Mouse (Mus musculus) hindbrain, postnatal 0 days (tissue): ENCODE measurements around the gene Rgl2. TPM values are rescaled to one million over a fixed set of nuclear protein-coding genes. Genes with fewer than 3 reads are reported as not detected.
"Not testable (repeated sequence)": the region's sequence is repeated elsewhere in the genome, so short reads cannot be mapped to it uniquely, and the experiment has no call there.

Experiments
- ATAC-seq: fragments of 200-750 bp; cut with Nextera tagmentation; 2 replicates; pipeline ENCODE4 v1.8.0; 2017; ENCODE audit warnings: mild to moderate bottlenecking, moderate TSS enrichment, moderate library complexity
- DNase-seq: peaks from one replicate; pipeline ENCODE4 v3.0.0-alpha.2; 2015; ENCODE audit warnings: low spot score
- H3K27ac ChIP-seq: fragments of 300-500 bp; sonication (generic); 2 replicates; pipeline ENCODE4 v1.5.1; 2014; ENCODE audit warnings: mild to moderate bottlenecking
- H3K27me3 ChIP-seq: fragments of 300-500 bp; sonication (generic); 2 replicates; pipeline ENCODE4 v1.6.1; 2014; ENCODE audit warnings: low read length, mixed read lengths; ENCODE audit not compliant: insufficient read depth
- H3K36me3 ChIP-seq: fragments of 300-500 bp; sonication (generic); 2 replicates; pipeline ENCODE4 v1.6.1; 2014; ENCODE audit warnings: low read length, mixed read lengths; ENCODE audit not compliant: insufficient read depth
- H3K4me1 ChIP-seq: fragments of 300-500 bp; sonication (generic); 2 replicates; pipeline ENCODE4 v1.6.1; 2014; ENCODE audit warnings: antibody characterized with exemption, low read length, mixed read lengths; ENCODE audit not compliant: insufficient read depth
- H3K4me2 ChIP-seq: fragments of 300-500 bp; sonication (generic); 2 replicates; pipeline ENCODE4 v1.6.1; 2014; ENCODE audit warnings: low read depth, mild to moderate bottlenecking, low read length, moderate library complexity, mixed read lengths
- H3K4me3 ChIP-seq: fragments of 300-500 bp; sonication (generic); 2 replicates; pipeline ENCODE4 v1.5.1; 2014; ENCODE audit warnings: low read length
- H3K9ac ChIP-seq: fragments of 300-500 bp; sonication (generic); replicated peaks from 2 replicates; pipeline ENCODE4 v1.6.1; 2014; ENCODE audit warnings: mild to moderate bottlenecking, low read length, moderate library complexity, mixed read lengths
- H3K9me3 ChIP-seq: fragments of 300-500 bp; sonication (generic); 2 replicates; pipeline ENCODE4 v1.6.1; 2016; ENCODE audit warnings: low read length, mixed read lengths
- CTCF ChIP-seq: IDR thresholded peaks from 2 replicates; pipeline ENCODE4 v1.5.1; 2016; ENCODE audit warnings: antibody characterized with exemption, control low read depth, low read depth
- WGBS: fragments of 180-500 bp; shearing (Covaris S2); extraction: QIAGEN DNeasy Blood & Tissue Kit; methylation state at CpG from one replicate; pipeline ENCODE4 v1.1.7; 2014; 5-methylcytosine and 5-hydroxymethylcytosine counted together
- polyA plus RNA-seq: library from polyadenylated mRNA; unstranded; fragments of >200 nt; fragmentation: Nextera tagmentation; extraction: Ambion mirVana; gene quantifications from 2 replicates; pipeline ENCODE4 v1.2.1, GENCODE M21; 2015
- total RNA-seq: library from RNA; depleted of rRNA; stranded (reverse); fragments of >200 nt; gene quantifications from 2 replicates; pipeline ENCODE4 v1.2.3, GENCODE M21; 2014

Rgl2 gene
- total and polyA plus RNA-seq, 2 experiments from 2014 or later, result 36.1 to 116 TPM

GRCm38 (mm10) chr17:33891357-33891756 is 38.0 kb upstream of the Rgl2 start:
- DNase-seq (no peak), ATAC-seq (no peak)
- 64% methylated on average over 2 of the region's 2 CpGs for WGBS
- Histone ChIP-seq H3K4me1 (no peaks in the 10 kb centered on the region), H3K27me3 (no peaks in the 10 kb centered on the region), H3K9ac (no peak overlapping the region), H3K4me2 (no peak overlapping the region), H3K36me3 (no peaks in the 10 kb centered on the region), H3K9me3 (no peaks in the 10 kb centered on the region), H3K4me3 (no peak overlapping the region), H3K27ac (no peak overlapping the region)
- TF ChIP-seq CTCF, result no peak

- not testable (repeated sequence) for H3K4me2 ChIP-seq, H3K9me3 ChIP-seq, H3K27ac ChIP-seq, H3K9ac ChIP-seq, DNase-seq, H3K27me3 ChIP-seq, H3K36me3 ChIP-seq, ATAC-seq, H3K4me1 ChIP-seq, H3K4me3 ChIP-seq
- WGBS, result 66% methylated on average over 6 of the region's 6 CpGs
These were observed 37.5 kb upstream of the Rgl2 start for GRCm38 (mm10) chr17:33891892-33892291.

- ATAC-seq, result no peak
- Histone ChIP-seq H3K4me3 (no peak overlapping the region), H3K9ac (no peak overlapping the region), H3K36me3 (no peaks in the 10 kb centered on the region), H3K27me3 (no peaks in the 10 kb centered on the region), H3K4me1 (no peaks in the 10 kb centered on the region), H3K4me2 (no peak overlapping the region), H3K9me3 (no peaks in the 10 kb centered on the region), H3K27ac (no peak overlapping the region)
- 14% methylated on average over 7 of the region's 7 CpGs for WGBS
- DNase-seq, result no peak
- no peak for TF ChIP-seq CTCF
These were observed 36.9 kb upstream of the Rgl2 start for GRCm38 (mm10) chr17:33892429-33892828.

- not testable (repeated sequence) for ATAC-seq, H3K4me3 ChIP-seq, H3K4me2 ChIP-seq, H3K36me3 ChIP-seq, H3K27me3 ChIP-seq, H3K27ac ChIP-seq, H3K9me3 ChIP-seq, DNase-seq, H3K4me1 ChIP-seq, H3K9ac ChIP-seq
- WGBS, result 74% methylated on average over 4 of the region's 4 CpGs
These were observed 36.3 kb upstream of the Rgl2 start for GRCm38 (mm10) chr17:33893011-33893410.

DNA sequence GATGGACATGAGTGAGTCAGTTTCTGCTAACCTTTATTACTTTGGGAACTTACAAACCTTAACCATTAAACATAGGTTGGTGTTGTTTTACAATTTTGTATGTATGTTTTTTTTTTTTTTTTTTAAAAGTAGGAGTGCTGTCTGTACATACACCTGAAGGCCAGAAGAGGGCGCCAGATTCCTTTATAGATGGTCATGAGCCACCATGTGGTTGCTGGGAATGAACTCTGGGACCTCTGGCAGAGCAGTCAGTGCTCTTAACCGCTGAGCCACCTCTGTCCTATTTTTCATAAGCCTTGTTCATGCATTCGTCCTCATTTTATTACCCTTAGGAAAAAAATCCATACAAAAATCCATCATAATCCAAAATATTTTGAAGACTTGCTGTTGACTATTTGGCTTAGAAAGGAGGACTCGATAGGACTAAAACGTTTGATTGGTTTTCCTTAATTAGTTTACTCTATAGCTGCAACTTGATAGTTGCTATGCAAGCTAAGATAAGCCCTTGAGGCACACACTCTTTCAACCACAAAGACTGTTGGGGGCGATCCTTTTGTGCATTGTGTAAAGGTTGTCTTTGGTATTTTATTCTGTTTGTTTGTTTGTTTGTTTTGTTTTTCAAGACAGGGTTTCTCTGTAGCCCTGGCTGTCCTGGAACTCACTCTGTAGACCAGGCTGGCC is 32.1 kb upstream of the Rgl2 start:
- H3K4me1 ChIP-seq, result no peaks in the 10 kb centered on the region
- no peak overlapping the region for H3K27ac ChIP-seq
- no peak for ATAC-seq
- no peak overlapping the region for H3K9ac ChIP-seq
- H3K9me3 ChIP-seq, result no peaks in the 10 kb centered on the region
- H3K4me2 ChIP-seq, result no peak overlapping the region
- DNase-seq, result peak; percentile 71
- no peaks in the 10 kb centered on the region for H3K36me3 ChIP-seq
- peak; percentile 72 for TF ChIP-seq CTCF
- WGBS, result 44% methylated on average over 6 of the region's 6 CpGs
- no peaks in the 10 kb centered on the region for H3K27me3 ChIP-seq
- H3K4me3 ChIP-seq, result no peak overlapping the region

DNA sequence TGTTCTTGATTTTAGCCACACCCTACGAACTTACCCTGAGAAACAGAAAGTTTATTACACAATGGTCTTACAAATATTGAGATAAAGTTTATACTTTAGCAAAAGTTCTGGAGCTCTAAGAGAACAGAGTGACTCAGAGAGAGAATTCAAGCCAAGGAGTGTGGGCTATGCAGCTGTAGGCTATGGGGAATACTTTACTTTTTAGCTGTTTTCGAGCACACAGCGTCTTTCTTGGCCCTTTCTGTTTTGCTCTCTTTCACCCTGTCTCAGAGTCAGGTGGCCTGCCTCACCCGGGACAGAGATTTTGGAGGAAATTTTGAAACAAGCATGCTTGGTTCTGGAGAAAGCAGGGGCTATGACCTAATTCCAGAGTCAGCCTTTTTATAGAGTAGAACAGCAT is 31.1 kb upstream of the Rgl2 start:
- H3K9ac ChIP-seq, H3K4me3 ChIP-seq, H3K36me3 ChIP-seq, ATAC-seq, H3K27me3 ChIP-seq, DNase-seq, H3K9me3 ChIP-seq, H3K4me1 ChIP-seq, H3K4me2 ChIP-seq, H3K27ac ChIP-seq: not testable (repeated sequence)
- 82% methylated on average over 4 of the region's 4 CpGs for WGBS

- ATAC-seq, result no peak
- TF ChIP-seq CTCF, result no peak
- no peaks in the 10 kb centered on the region for H3K27me3 ChIP-seq
These were observed 29.7 kb upstream of the Rgl2 start for GRCm38 (mm10) chr17:33899642-33900041.

More at GRCm38 (mm10) chr17:33899642-33900041, 29.7 kb upstream of the Rgl2 start:
- Histone ChIP-seq H3K4me2 (no peak overlapping the region), H3K9ac (no peak overlapping the region), H3K4me1 (no peaks in the 10 kb centered on the region), H3K9me3 (no peaks in the 10 kb centered on the region), H3K4me3 (no peak overlapping the region), H3K36me3 (no peaks in the 10 kb centered on the region), H3K27ac (no peak overlapping the region)
- whole genome bisulfite sequencing, result 88% methylated on average over 4 of the region's 4 CpGs
- DNase-seq, result no peak
